Mouse (Mus musculus): Measurements from ENCODE around the gene Sema3f.

- TF ChIP-seq POLR2A (IDR thresholded peaks at IDR 0.05; ENCODE audit: low read depth, low read length) (no peak), CTCF (conservative IDR thresholded peaks at IDR 0.05; ENCODE audit: insufficient read depth, insufficient read length, low read depth, low read length) (no peak)
Measured at GRCm38 (mm10) chr9:107660777-107661176, 49.5 kb downstream of the Sema3f start.
